Mouse (Mus musculus) heart, postnatal 10 days (tissue): ENCODE measurements at regions not wholly inside any gene's neighbourhood (a gene's known extent, or its start where the extent isn't known, plus 50 kb on each side); places are given as distances from the start of the nearest gene placed in this dataset.

Experiments used
- DNase-seq, 2 experiments: peaks; one replicate each; pipeline ENCODE4 v3.0.0; 2021
- intact Hi-C: fragments of 180-260 bp; cut with DNase I; formaldehyde crosslinking; loops from one replicate; pipeline ENCODE4 v1.15.1; 2025

GRCm38 (mm10) chr19:55985518-55985917, 243.9 kb downstream of the Tcf7l2 start:
- intact Hi-C loops, result no loop called here
- peak; percentile 68 to 69 for DNase-seq

- DNase-seq, result no peak
- intact Hi-C loops, result no loop called here
Observed at GRCm38 (mm10) chr19:55991791-55992726, 250.4 kb downstream of the Tcf7l2 start.

GRCm38 (mm10) chr19:55992727-55993066, 251.1 kb downstream of the Tcf7l2 start:
- intact Hi-C loops, result no loop called here
- no peak for DNase-seq

- no peak for DNase-seq
- intact Hi-C loops, result no loop called here
Observed at GRCm38 (mm10) chr19:55995721-55996120, 254.1 kb downstream of the Tcf7l2 start.

- DNase-seq, result no peak
- intact Hi-C loops, result no loop called here
Observed at GRCm38 (mm10) chr19:55998454-55999180, 257.0 kb downstream of the Tcf7l2 start.

- intact Hi-C loops, result no loop called here
- DNase-seq, result no peak
Observed at GRCm38 (mm10) chr19:55999409-55999808, 257.8 kb downstream of the Tcf7l2 start.

GRCm38 (mm10) chr19:56001428-56001827, 259.8 kb downstream of the Tcf7l2 start:
- no peak for DNase-seq
- intact Hi-C loops, result no loop called here

- no peak for DNase-seq
- intact Hi-C loops, result no loop called here
Observed at GRCm38 (mm10) chr19:56005886-56006285, 264.3 kb downstream of the Tcf7l2 start.

- intact Hi-C loops, result no loop called here
- no peak for DNase-seq
Observed at GRCm38 (mm10) chr19:56007433-56007832, 265.8 kb downstream of the Tcf7l2 start.

GRCm38 (mm10) chr19:56010766-56011165, 269.1 kb downstream of the Tcf7l2 start:
- intact Hi-C loops, result no loop called here
- DNase-seq, result no peak

GRCm38 (mm10) chr19:56011292-56011691, 269.7 kb downstream of the Tcf7l2 start:
- no peak for DNase-seq
- intact Hi-C loops, result no loop called here

- DNase-seq, result no peak
- intact Hi-C loops, result no loop called here
Observed at GRCm38 (mm10) chr19:56016548-56017346, 270.2 kb upstream of the Habp2 start.

- intact Hi-C loops, result no loop called here
- DNase-seq, result no peak
Observed at GRCm38 (mm10) chr19:56017524-56017923, 269.4 kb upstream of the Habp2 start.

- DNase-seq, result no peak
- intact Hi-C loops, result no loop called here
Observed at GRCm38 (mm10) chr19:56019143-56019542, 267.8 kb upstream of the Habp2 start.

GRCm38 (mm10) chr19:56022348-56022747, 264.6 kb upstream of the Habp2 start:
- intact Hi-C loops, result no loop called here
- peak in 1 of 2 experiments; percentile 13 for DNase-seq

- no peak for DNase-seq
- intact Hi-C loops, result no loop called here
Observed at GRCm38 (mm10) chr19:56024599-56024998, 262.3 kb upstream of the Habp2 start.

GRCm38 (mm10) chr19:56029428-56030281, 257.3 kb upstream of the Habp2 start:
- intact Hi-C loops, result no loop called here
- DNase-seq, result peak in 1 of 2 experiments; percentile 6

- DNase-seq, result no peak
- intact Hi-C loops, result no loop called here
Observed at GRCm38 (mm10) chr19:56030401-56030925, 256.5 kb upstream of the Habp2 start.

- intact Hi-C loops, result no loop called here
- DNase-seq, result no peak
Observed at GRCm38 (mm10) chr19:56034552-56034951, 252.4 kb upstream of the Habp2 start.

- intact Hi-C loops, result no loop called here
- no peak for DNase-seq
Observed at GRCm38 (mm10) chr19:56037584-56037983, 249.4 kb upstream of the Habp2 start.
